Mouse (Mus musculus) CD4-positive, CD25-positive, alpha-beta regulatory T cell, adult 2 months (primary cell): Measurements from ENCODE around the gene Trf.

Experiments used
- DNase-seq: peaks from one replicate; pipeline ENCODE4 v3.0.0-alpha.2; 2012; ENCODE audit warnings: low read depth, low spot score

The Trf gene

GRCm38 (mm10) chr9:103230151-103230951 is at the start of gene Trf, which contains the start of gene Gm20425:
TSS of gene Trf (minus strand) at chr9:103230444.
TSS of gene Gm20425 (minus strand) at chr9:103230307.
- DNase-seq = peak; percentile 22

DNA sequence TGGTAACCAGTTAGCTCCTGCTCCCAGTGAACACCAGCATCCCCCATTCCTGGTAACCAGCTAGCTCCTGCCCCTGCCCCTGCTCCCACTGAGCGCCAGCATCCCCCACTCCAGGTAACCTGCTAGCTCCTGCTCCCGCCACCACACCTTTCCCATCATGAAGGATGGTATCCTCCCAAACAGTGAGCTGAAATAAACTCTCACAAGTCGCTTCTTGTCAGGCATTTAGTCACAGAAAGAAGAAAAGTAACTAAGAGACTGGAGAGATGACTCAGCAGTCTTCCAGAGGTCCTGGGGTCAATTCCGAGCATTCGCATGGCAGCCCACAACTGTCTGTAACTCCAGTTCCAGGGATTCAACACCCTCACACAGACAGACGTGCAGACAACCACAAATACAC is 46.6 kb upstream of the Trf start:
- DNase-seq = no peak

GRCm38 (mm10) chr9:103275676-103276075 is 45.4 kb upstream of the Trf start:
- no peak for DNase-seq

DNA sequence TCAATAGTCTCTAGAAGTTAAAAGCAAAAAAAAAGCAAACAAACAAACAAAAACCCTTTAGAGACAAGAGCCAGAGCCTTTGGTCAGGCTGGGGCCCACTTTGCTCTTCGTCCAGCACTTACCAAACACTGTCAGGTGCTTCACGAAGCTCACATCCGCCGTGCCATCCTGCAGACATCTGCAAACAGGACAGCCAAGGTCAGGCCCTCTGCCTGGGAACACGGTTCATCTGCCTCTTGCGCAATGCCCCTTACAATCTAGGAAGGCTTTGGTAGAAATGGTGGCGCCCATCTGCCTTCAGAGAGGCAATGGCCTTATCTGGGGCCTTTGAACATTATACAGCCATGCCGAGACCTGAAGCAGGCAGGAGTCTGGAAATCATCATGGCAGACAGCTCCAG is 44.6 kb upstream of the Trf start:
- no peak for DNase-seq

DNA sequence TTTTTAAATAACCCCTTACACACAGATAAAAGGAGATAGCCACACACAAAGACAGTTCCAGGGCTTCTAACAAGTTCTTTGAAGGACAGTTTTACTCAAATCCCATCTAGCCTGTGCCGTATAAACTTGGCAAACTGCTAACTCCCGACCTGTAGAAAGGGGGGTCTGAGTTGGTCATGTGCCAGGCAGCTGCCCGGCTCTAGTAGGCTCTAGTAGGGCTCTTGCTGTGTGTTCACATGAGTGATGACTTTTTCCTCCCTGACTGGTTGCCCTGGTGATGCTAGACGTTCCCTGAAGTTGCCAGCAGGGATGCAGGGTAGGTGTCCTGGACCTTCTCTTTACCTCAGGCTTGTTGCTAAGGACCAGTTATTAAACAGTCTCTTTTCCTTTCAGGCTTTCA is 40.9 kb upstream of the Trf start:
- no peak for DNase-seq

- no peak for DNase-seq
Measured at GRCm38 (mm10) chr9:103265778-103266177, 35.5 kb upstream of the Trf start.

GRCm38 (mm10) chr9:103252906-103253305 is 22.7 kb upstream of the Trf start:
- DNase-seq = no peak

DNA sequence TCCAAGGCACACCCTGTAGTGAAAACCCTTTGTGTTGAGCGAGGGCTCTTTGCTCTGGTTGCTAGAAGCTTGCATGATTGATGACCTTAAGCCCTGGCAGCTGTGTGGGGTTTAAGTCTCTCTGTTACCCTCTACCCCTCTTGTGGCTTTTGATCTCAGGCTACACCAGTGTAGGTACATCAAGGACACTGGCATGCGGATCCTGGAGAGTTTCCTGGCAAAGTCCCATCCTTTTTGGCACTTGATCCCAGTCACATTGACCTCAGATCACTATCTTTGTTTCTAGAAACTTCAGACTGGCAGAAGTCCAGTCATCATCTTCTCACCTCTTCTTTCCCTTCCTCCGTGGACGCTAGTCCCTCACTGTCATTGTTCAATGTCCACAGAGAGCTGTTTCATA is 18.4 kb upstream of the Trf start:
- no peak for DNase-seq

DNA sequence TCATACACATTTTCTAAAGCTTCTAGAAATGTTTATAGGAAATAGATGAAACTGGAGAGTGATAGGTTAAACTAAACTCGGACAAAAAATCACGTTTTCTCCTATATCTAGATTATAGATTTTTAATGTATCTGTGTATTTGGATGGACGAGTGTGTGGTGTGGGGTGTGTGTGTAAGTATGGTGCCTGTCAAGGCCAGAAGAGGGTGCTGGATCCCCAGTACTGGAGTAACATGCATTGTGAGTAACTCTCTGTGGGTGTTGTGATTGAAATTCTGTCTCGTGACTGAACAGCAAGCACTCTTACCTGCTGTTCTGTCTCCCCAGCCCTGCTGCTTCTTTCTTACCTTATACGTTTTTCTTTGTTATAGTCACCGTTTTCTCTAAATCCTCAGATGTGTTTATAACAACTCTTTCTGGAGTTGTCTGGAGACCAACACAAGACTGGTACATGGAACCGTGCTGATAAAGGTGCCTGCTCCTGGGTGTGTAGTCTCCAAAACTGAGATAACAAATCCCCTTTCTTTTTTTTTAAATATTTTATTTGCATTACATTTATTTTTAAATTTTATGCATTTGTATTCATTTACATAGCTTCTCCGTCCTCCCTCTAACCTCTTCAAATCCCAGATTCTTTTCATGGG is 16.4 kb upstream of the Trf start:
- DNase-seq = no peak

- no peak for DNase-seq
Measured at GRCm38 (mm10) chr9:103243640-103244039, 13.4 kb upstream of the Trf start.

DNA sequence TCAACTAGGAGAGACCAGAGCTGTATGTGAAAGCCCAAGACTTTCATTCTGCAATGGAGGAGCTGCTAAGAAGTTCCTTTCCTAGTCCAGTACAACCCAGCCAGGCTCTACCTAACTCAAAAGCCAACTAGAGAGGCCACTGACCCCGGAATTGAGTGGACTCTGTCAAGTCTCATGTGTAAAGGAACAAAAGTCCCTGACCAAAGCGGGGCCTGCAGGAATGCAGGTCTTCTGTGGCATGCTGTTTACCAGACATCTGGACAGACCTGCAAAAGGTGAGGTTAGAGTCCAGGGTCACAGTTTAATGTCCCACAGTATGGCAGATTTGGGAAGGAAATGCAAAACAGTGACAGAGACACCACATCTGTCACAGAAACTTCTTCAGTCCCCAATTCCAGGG is 11.0 kb upstream of the Trf start:
- no peak for DNase-seq

GRCm38 (mm10) chr9:103239471-103239870 is 9.2 kb upstream of the Trf start:
- no peak for DNase-seq

GRCm38 (mm10) chr9:103234565-103235165 is 4.4 kb upstream of the Trf start:
- no peak for DNase-seq

DNA sequence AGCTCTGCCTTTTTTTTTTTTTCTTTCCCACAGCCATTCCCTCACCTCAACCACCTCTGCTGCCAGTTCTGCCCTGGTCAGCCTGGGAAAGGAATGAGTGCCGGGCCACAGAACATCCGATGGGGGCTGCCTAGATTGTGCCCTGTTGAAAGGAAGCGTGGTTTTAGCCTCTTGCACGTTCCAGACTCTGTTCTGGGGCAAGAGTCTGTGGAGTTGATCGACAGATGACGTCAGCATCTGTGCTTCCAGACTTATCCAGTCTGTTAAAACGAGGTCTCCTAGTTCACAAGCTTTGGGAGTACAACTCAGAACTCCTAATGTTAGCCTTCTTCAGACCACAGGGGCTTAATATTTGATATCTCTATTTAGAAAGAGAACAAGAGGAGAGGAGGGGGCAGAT is 3.8 kb upstream of the Trf start:
- no peak for DNase-seq

GRCm38 (mm10) chr9:103233006-103233395 is 2.8 kb upstream of the Trf start:
- DNase-seq = no peak

DNA sequence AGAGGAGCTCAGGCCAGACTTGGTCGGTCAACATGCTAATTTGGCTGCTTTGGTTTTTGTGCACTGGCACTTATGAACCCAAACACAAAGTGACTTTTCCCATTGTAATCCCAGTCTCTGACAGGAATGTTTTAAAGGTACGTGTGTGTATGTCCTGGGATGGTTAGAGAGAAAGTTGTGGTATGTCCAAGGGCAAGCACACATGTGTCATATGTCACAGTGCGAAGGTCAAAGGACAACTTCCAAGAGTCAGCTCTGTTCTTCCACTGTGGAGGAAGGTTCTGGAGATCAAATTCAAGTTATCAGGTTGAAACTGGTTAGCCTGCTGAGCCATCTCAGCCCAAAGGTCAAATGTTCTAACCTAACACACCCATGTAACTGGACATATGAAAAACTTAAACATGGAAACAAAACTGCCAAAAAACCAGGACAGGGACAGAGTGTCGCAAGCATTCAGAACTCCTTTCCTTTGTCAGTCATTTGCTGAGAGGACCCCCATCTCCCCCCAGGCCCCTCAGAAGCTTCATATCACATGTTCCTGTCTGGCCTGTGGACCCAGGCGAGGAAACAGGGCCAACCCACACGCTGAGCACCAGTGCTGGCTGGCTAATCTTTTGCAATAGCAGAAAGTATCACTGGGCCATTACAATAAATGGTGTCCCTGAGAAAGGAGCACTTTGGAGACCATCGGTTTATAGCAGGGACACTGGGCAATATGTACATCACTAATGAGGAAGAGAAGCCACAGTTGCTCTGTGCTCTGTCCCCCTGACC is 2.2 kb upstream of the Trf start:
- no peak for DNase-seq

GRCm38 (mm10) chr9:103229037-103229867 is 992 bp downstream of the Trf start:
- no peak for DNase-seq

- DNase-seq = peak; percentile 35
Measured at GRCm38 (mm10) chr9:103228370-103229003, 1.8 kb downstream of the Trf start.

GRCm38 (mm10) chr9:103227760-103228159 is 2.5 kb downstream of the Trf start:
- DNase-seq = no peak

GRCm38 (mm10) chr9:103226806-103227205 is 3.4 kb downstream of the Trf start:
- DNase-seq = no peak

GRCm38 (mm10) chr9:103225464-103225863 is 4.8 kb downstream of the Trf start:
- peak; percentile 56 for DNase-seq
